Mouse (Mus musculus) liver, embryonic 14.5 days (tissue): ENCODE data around the gene Rspo3. TPM values are rescaled to one million over a fixed set of nuclear protein-coding genes. Genes with fewer than 3 reads are reported as not detected.

Experiments used
- ATAC-seq: fragments of 200-750 bp; cut with Nextera tagmentation; 2 replicates; pipeline ENCODE4 v1.8.0; 2017; ENCODE audit warnings: moderate number of reproducible peaks, mild to moderate bottlenecking, moderate library complexity; ENCODE audit not compliant: insufficient read depth
- DNase-seq, 3 experiments: peaks; one replicate each; pipeline ENCODE4 v3.0.0-alpha.2; 2012 to 2013; ENCODE audit warnings: low read depth in 3 of 3, low spot score in 3 of 3
- H3K27ac ChIP-seq: fragments of 300-500 bp; sonication (generic); 2 replicates; pipeline ENCODE4 v1.5.1; 2014; ENCODE audit warnings: moderate library complexity, mild to moderate bottlenecking, control low read depth, inconsistent platforms
- H3K27me3 ChIP-seq: fragments of 300-500 bp; sonication (generic); 2 replicates; pipeline ENCODE4 v1.6.1; 2014; ENCODE audit warnings: mild to moderate bottlenecking, low read length, moderate library complexity; ENCODE audit not compliant: control insufficient read depth, insufficient read depth
- H3K36me3 ChIP-seq: fragments of 300-500 bp; sonication (generic); replicated peaks from 2 replicates; pipeline ENCODE4 v1.6.1; 2014; ENCODE audit warnings: low read depth; ENCODE audit not compliant: control insufficient read depth, insufficient read depth
- H3K4me1 ChIP-seq, 2 experiments: fragments of 200-500 bp in 1 of 2; fragments of 300-500 bp in 1 of 2; sonication (generic) in 1 of 2; replicated peaks; 2 replicates each; pipeline ENCODE4 v1.6.1; 2012 to 2014; ENCODE audit warnings: antibody characterized with exemption in 1 of 2, inconsistent platforms in 1 of 2, low read length in 1 of 2; ENCODE audit not compliant: control insufficient read depth in 2 of 2, insufficient read depth in 2 of 2
- H3K4me2 ChIP-seq: fragments of 300-500 bp; sonication (generic); 2 replicates; pipeline ENCODE4 v1.6.1; 2014; ENCODE audit warnings: low read depth, mild to moderate bottlenecking, control low read depth, moderate library complexity
- H3K4me3 ChIP-seq, 2 experiments: fragments of 200-500 bp in 1 of 2; fragments of 300-500 bp in 1 of 2; sonication (generic) in 1 of 2; 2 replicates each; pipeline ENCODE4 v1.5.1; 2012 to 2014; ENCODE audit warnings: low read depth in 2 of 2, low read length in 2 of 2, mild to moderate bottlenecking in 2 of 2, control low read depth in 1 of 2, inconsistent platforms in 1 of 2, moderate library complexity in 1 of 2; ENCODE audit not compliant: insufficient read depth in 1 of 2
- H3K9ac ChIP-seq: fragments of 300-500 bp; sonication (generic); replicated peaks from 2 replicates; pipeline ENCODE4 v1.6.1; 2014; ENCODE audit warnings: mild to moderate bottlenecking, control low read depth, moderate library complexity
- H3K9me3 ChIP-seq: fragments of 300-500 bp; sonication (generic); 2 replicates; pipeline ENCODE4 v1.6.1; 2016; ENCODE audit warnings: low read length, mixed read lengths; ENCODE audit not compliant: control insufficient read depth
- CTCF ChIP-seq: IDR thresholded peaks from 2 replicates; pipeline ENCODE4 v1.5.1; 2016; ENCODE audit warnings: antibody characterized with exemption, low read depth, control low read depth
- EP300 ChIP-seq: IDR thresholded peaks from 2 replicates; pipeline ENCODE4 v1.6.1; 2016; ENCODE audit warnings: antibody characterized with exemption, low read depth
- WGBS: fragments of 180-500 bp; shearing (Covaris S2); extraction: QIAGEN DNeasy Blood & Tissue Kit; methylation state at CpG from one replicate; pipeline ENCODE4 v1.1.7; 2014; ENCODE audit not compliant: insufficient replicate concordance; 5-methylcytosine and 5-hydroxymethylcytosine counted together
- polyA plus RNA-seq, 2 experiments: library from polyadenylated mRNA; depleted of rRNA in 1 of 2; stranded (reverse) in 1 of 2; unstranded in 1 of 2; fragments of >200 nt; fragmentation: Nextera tagmentation in 1 of 2; extraction: Ambion mirVana in 1 of 2; gene quantifications; 2 replicates each; pipeline versions ENCODE4 v1.2.1 to v1.2.3; 2012 to 2014

Gene Rspo3
- polyA plus RNA-seq, 2 experiments: 0.88 to 1.9 TPM

DNA sequence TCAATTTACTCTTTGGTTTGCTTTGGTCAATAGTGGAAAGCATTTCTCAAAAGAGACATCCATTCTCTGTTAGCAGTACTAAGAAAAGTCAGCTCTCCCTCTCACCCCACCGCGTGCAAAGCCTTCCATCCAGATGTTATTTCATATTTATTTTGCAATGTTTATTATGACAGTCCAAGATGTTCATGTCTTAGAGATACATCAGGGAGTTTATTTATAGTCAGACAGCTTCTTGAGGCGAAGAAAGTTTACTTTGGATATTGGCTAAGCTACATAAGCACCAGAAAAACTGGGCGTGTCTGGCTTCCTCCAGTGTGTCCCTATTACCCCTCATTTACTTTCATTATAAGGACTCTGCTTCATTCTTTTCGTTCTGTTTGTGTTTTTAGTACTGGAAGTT lies 94.4 kb downstream of the Rspo3 start:
- ATAC-seq: no peak
- H3K27ac ChIP-seq: no peak overlapping the region
- H3K27me3 ChIP-seq: no peaks in the 10 kb centered on the region
- H3K9me3 ChIP-seq: no peaks in the 10 kb centered on the region
- DNase-seq: no peak
- no peak overlapping the region for H3K4me2 ChIP-seq
- H3K36me3 ChIP-seq: no peaks in the 10 kb centered on the region
- H3K4me3 ChIP-seq: no peak overlapping the region
- no peak overlapping the region for H3K9ac ChIP-seq
- H3K4me1 ChIP-seq: no peaks in the 10 kb centered on the region
- 62% methylated on average over 5 of the region's 5 CpGs for WGBS
- TF ChIP-seq EP300: no peak
- no peak for TF ChIP-seq CTCF

GRCm38 (mm10) chr10:29432935-29433453 lies 102.7 kb downstream of the Rspo3 start:
- no peaks in the 10 kb centered on the region for H3K36me3 ChIP-seq
- 57% methylated on average over 1 of the region's 1 CpGs for whole genome bisulfite sequencing

GRCm38 (mm10) chr10:29426660-29427059 lies 109.0 kb downstream of the Rspo3 start:
- Histone ChIP-seq H3K36me3 (no peaks in the 10 kb centered on the region), H3K4me3 (no peak overlapping the region), H3K27me3 (no peaks in the 10 kb centered on the region), H3K4me1 (no peaks in the 10 kb centered on the region), H3K4me2 (no peak overlapping the region), H3K9me3 (no peaks in the 10 kb centered on the region), H3K9ac (no peak overlapping the region), H3K27ac (no peak overlapping the region)
- ATAC-seq (no peak), DNase-seq (no peak)
- TF ChIP-seq EP300 (no peak), CTCF (no peak)
- 38% methylated on average over 2 of the region's 2 CpGs for WGBS

More at GRCm38 (mm10) chr10:29432935-29433453, 102.7 kb downstream of the Rspo3 start:
- no peaks in the 10 kb centered on the region for H3K9me3 ChIP-seq
- ATAC-seq (no peak), DNase-seq (no peak)
- H3K4me3 ChIP-seq: no peak overlapping the region
- no peak for TF ChIP-seq CTCF
- TF ChIP-seq EP300: no peak
- no peaks in the 10 kb centered on the region for H3K4me1 ChIP-seq
- H3K9ac ChIP-seq: no peak overlapping the region
- no peak overlapping the region for H3K27ac ChIP-seq
- no peaks in the 10 kb centered on the region for H3K27me3 ChIP-seq
- no peak overlapping the region for H3K4me2 ChIP-seq

DNA sequence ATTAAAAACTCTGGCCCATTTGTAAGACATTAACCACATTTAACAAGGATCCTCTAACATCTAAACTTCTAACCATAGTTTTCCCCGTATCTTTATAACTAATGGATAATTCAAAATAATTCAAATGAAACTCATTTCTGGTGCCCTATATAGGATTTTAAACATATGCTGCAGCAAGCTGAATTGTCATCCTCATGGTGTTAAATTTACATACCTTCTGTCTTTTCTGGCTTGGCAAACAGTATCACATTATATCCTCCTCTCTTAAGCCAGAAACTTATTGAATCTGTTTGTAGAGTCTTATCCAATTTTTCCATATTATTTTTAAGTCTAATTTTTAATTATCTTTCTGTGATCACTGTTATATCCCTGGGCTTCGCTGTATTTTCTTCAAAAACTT lies 111.1 kb downstream of the Rspo3 start:
- no peak overlapping the region for H3K4me3 ChIP-seq
- 60% methylated on average over 2 of the region's 2 CpGs for WGBS

GRCm38 (mm10) chr10:29414361-29414760 lies 121.3 kb downstream of the Rspo3 start:
- H3K36me3 ChIP-seq: no peaks in the 10 kb centered on the region
- no peak for DNase-seq
- 48% methylated on average over 2 of the region's 2 CpGs for WGBS
- no peak for ATAC-seq
- H3K4me3 ChIP-seq: no peak overlapping the region
- H3K9ac ChIP-seq: no peak overlapping the region
- no peak overlapping the region for H3K27ac ChIP-seq
- no peaks in the 10 kb centered on the region for H3K27me3 ChIP-seq
- no peaks in the 10 kb centered on the region for H3K9me3 ChIP-seq
- no peak overlapping the region for H3K4me2 ChIP-seq
- no peak for TF ChIP-seq EP300
- no peak for TF ChIP-seq CTCF
- H3K4me1 ChIP-seq: no peaks in the 10 kb centered on the region

More for the DNA sequence above, 111.1 kb downstream of the Rspo3 start:
- TF ChIP-seq CTCF (no peak), EP300 (no peak)
- Histone ChIP-seq H3K9ac (no peak overlapping the region), H3K36me3 (no peaks in the 10 kb centered on the region), H3K9me3 (no peaks in the 10 kb centered on the region), H3K27me3 (no peaks in the 10 kb centered on the region), H3K27ac (no peak overlapping the region), H3K4me2 (no peak overlapping the region), H3K4me1 (no peaks in the 10 kb centered on the region)
- no peak for ATAC-seq
- no peak for DNase-seq
